Mouse (Mus musculus) left cerebral cortex, adult 9 months (tissue): ENCODE measurements around the gene Zfp804b.
"Not testable (repeated sequence)": the region's sequence is repeated elsewhere in the genome, so short reads cannot be mapped to it uniquely, and the experiment has no call there.

Experiments
- DNase-seq, 2 experiments: peaks; one replicate each; pipeline ENCODE4 v3.0.0; 2022; ENCODE audit warnings: low spot score in 2 of 2

The Zfp804b gene

DNA sequence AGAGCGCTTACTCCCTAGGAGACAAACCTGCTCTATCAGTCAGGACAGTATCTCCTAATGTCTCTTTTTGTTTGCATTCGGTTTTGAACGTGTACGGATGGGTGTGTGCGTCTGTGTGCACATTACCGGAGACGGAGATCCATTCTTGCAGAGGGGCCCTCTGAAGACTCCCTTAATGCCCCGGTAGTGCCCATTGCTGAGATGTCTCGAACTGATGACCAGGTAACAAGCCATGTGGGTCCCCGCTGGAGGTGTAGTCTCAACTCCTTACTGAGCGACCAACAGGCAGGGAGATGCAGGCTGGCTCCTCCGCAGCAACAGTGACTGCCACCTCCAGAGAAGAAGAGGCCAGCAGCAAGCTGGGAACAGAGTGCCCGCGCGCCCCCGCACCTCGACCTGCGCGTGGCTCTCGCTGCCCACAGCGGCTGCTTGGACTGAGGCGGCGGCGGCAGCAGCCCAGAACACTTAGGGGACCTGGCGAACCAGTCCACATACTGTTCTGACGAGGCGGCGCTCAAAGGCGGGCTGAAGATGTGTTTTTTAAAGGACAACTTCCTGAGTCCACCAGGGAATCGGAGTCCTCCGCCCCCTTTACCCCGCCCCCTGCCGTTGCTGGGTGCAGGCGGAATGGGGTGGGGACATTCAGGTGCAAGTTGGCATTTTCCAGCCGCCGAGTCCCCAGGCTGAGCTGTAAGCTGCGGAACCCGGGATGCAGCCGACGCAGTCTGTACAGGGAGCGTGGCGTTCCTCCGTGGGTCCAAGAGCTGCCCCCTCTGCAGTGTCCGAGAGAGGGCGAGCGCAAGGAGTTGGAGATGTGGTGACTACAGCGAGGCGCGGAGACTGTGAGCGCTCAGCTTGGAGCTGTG lies at the start of gene Zfp804b:
Zfp804b (minus strand) TSS at position 612 of the 866 bp plus-strand sequence.
- peak; percentile 3 to 34 for DNase-seq

DNA sequence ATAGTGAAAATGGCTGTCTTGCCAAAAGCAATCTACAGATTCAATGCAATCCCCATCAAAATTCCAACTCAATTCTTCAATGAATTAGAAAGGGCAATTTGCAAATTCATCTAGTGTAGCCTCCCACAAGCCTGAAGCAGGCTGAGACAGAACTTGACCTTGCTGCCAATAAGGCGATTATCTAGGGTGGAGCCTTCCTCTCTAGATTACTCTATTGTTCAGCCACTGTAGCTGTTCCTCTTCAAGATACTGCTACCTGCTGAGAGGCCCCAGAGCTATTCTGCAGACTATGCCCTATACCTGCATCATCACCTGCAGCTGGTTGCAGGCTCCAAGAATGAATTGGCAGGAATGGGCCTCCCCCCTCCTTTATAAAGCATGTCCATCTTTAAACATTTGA lies 20.1 kb upstream of the Zfp804b start:
- not testable (repeated sequence) for DNase-seq

GRCm38 (mm10) chr5:7345011-7345389 lies 444 bp upstream of the Zfp804b start:
- no peak for DNase-seq

GRCm38 (mm10) chr5:7325594-7325993 lies 19.0 kb downstream of the Zfp804b start:
- no peak for DNase-seq

GRCm38 (mm10) chr5:7303819-7304218 lies 40.7 kb downstream of the Zfp804b start, which contains the start of gene Tex47:
Tex47 (plus strand) TSS chr5:7304119.
- no peak for DNase-seq

GRCm38 (mm10) chr5:7302969-7303368 lies 41.6 kb downstream of the Zfp804b start:
- DNase-seq, result no peak

DNA sequence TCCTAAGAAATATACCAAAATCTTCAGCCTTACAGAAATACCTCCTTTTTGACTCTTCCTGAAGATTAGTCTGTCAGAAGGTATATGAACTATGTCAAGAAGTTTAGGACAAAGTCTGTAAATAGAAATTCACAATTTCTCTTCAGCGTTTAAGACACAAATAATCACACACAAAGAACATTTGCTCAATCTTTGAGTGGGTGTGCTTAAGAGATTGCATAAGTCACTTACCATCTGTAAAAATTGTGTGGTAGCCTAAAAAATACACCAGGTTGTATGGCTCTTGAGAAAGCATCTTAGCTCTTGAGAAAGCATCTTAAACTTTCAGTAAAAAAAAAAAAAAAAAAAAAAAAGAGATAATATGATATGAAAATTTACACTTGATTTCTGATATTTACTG lies 60.2 kb downstream of the Zfp804b start:
- DNase-seq, result no peak

- no peak for DNase-seq
Observed at GRCm38 (mm10) chr5:7276659-7277455, 67.7 kb downstream of the Zfp804b start.

DNA sequence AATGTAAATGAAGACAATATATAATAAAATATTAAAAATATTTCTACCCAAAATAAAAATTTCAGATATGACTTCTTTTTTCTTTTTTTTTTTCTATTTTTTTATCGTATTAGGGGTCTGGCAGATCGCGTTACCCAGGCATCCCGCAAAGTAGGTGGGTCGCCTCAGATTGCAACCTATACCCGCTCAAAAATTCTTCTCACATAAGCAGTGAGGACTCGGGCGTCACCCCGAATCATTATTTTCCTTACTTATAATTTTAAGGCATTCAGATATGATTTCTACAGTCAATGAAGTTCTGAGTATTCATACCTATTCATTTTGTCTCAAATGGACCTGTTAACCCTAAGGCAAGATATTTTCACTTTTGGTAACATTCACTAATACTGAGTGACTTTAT lies 167.0 kb downstream of the Zfp804b start:
- DNase-seq, result no peak

GRCm38 (mm10) chr5:7139658-7140057 lies 204.9 kb downstream of the Zfp804b start:
- peak in 1 of 2 experiments; percentile 31 for DNase-seq

GRCm38 (mm10) chr5:7102387-7102786 lies 242.2 kb downstream of the Zfp804b start:
- DNase-seq, result peak; percentile 4 to 5

GRCm38 (mm10) chr5:7073936-7074631 lies 270.5 kb downstream of the Zfp804b start:
- DNase-seq, result no peak

- no peak for DNase-seq
Observed at GRCm38 (mm10) chr5:7007468-7007867, 337.1 kb downstream of the Zfp804b start.

DNA sequence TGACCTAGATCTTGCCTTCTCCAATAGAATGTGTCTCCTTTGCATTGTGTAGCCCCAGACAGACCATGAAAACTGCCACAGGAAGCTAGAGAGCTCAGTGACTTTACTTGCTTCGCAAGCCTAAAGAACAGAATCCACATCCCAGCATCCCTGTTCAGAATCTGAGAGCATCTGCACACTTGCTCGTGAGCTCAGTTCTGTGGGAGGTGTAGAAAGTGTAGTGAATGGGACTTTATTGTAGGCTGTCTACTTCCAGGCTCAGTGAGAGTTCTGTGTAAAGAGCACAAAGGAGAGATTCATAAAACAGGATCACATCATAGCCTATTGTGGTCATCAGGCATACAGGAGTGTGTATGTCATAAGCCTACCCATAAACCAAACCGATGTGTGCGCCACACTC lies 360.6 kb downstream of the Zfp804b start:
- DNase-seq, result peak; percentile 3 to 26

- DNase-seq, result no peak
Observed at GRCm38 (mm10) chr5:6934837-6935236, 409.7 kb downstream of the Zfp804b start.

DNA sequence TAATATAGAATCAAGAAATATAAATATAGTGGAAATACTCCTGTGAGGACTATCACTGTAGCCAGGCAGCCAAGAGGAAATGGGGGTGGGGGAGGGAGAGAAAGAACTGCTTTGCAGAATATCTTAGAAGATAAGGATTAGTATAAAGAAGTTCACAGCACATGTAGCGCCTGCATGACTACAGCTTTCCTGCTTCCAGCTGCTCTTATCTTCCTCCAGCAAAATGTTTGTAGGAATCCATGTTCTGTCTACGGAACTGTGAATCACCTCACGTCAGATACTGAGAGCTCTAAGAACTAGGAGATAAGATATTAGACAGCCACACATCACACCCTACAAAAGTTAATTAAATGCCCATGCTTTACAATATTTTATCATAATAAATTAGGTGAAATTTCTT lies 433.3 kb downstream of the Zfp804b start:
- no peak for DNase-seq

DNA sequence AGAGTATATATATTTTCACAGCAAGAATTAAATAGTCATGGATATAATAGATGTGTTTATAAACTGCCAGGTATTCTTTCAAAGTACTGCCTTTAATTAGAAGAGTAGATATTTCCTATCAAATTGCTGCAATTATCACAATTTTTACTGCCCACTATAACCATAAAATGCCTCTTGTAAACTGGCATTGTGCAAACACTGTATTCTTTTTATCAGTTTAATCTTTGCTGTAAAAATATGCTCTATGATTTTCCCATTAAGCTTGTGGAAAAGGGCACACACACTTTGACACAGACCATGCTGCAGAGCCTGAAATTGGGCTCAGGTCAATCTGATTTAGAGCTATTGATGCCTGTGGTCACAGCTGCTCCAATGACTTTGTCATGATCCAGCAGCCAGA lies 463.2 kb downstream of the Zfp804b start:
- DNase-seq, result no peak

- DNase-seq, result no peak
Observed at GRCm38 (mm10) chr5:6871566-6871965, 473.0 kb downstream of the Zfp804b start.

DNA sequence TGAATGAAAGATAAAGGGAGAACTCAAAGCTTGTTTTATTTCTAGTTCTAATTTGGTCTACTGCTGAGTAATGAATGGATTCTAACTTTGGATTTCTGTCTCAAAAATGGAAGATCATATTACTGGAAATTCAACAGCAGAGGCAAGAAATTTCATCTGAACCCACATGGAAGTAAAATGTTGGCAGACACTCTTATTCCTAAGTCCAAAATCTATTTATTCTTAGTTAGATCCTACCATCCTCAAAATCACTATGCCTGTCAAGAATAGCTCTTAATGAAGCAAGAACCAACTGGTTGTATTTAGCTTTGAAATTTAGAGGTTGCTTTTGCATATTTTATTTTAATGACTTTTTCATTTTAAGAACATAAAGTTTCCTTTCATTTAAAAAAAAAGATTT lies 473.6 kb downstream of the Zfp804b start:
- no peak for DNase-seq

DNA sequence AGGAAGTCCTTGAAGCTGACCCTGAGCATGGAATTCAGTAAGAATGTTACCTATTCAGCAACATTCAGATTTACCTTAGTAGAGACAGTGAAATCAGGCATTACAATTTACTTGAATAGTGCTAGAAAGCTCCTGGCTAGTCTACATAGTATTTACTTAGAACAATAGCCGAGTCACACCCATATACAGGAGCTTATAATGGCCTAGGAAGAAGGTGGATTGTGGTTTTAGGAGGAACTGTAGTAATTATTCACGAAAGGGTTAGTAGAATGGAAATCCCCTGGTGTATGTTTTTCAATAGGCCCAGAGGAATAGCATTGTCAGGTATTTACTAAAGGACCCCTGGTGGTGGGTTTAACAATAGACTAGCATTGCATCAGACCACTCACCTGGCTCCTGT lies 549.2 kb downstream of the Zfp804b start:
- DNase-seq, result no peak

DNA sequence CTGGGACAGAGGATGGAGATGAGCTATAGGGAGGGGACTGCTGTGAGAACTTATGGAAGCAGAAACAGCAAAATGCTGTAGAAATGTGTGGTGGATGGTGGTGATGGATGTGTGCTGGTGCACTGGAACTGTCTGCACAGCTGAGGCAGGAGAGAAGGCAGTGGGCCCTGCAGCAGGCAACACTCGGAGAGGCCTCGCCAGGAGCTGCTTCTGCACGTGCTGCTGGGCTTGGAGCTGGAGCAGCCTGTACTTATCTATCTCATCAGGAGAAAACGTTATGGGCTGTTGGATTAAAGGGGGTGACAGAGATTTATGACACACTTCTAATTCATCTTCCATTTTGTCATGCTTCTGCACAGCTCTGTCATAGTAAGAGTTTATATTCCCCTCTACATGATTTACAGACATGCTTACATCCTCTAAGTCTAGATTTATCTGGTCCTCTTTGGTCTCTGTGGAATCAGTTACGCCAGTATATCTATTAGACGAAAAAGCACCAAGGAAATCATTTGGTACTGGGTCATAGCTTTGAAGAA lies 575.1 kb downstream of the Zfp804b start:
- no peak for DNase-seq
